Mouse (Mus musculus) ES-Bruce4 (cell line): Measurements from ENCODE around the gene Prkg1.

Experiments
- CTCF ChIP-seq: IDR thresholded peaks from one replicate; pipeline ENCODE4 v1.8.1; 2011; ENCODE audit warnings: low read depth, low read length
- EP300 ChIP-seq: IDR thresholded peaks from 2 replicates; pipeline ENCODE4 v1.6.1; 2011; ENCODE audit warnings: low read depth, low read length; ENCODE audit not compliant: insufficient read depth
- POLR2A ChIP-seq: IDR thresholded peaks from one replicate; pipeline ENCODE4 v1.8.1; 2011; ENCODE audit warnings: low read length; ENCODE audit not compliant: insufficient read depth

GRCm38 (mm10) chr19:30699130-30699529 is 1065.7 kb downstream of the Prkg1 start:
- TF ChIP-seq EP300, result no peak
- no peak for TF ChIP-seq POLR2A
- TF ChIP-seq CTCF, result no peak
